Mouse (Mus musculus) lung, embryonic 16.5 days (tissue): ENCODE results near the gene Nfatc2ip. TPM values are rescaled to one million over a fixed set of nuclear protein-coding genes. Genes with fewer than 3 reads are reported as not detected.
A peak's percentile ranks its signal among the peaks of the same experiment; 100 is the strongest.
"Not testable (repeated sequence)": the region's sequence is repeated elsewhere in the genome, so short reads cannot be mapped to it uniquely, and the experiment has no call there.

Experiments
- ATAC-seq: fragments of 200-750 bp; cut with Nextera tagmentation; 2 replicates; pipeline ENCODE4 v1.8.0; 2017; ENCODE audit warnings: low read depth, mild to moderate bottlenecking, moderate library complexity
- H3K27ac ChIP-seq: fragments of 300-500 bp; sonication (generic); 2 replicates; pipeline ENCODE4 v1.5.1; 2014; ENCODE audit warnings: mild to moderate bottlenecking, control low read depth, low read length
- H3K27me3 ChIP-seq: fragments of 300-500 bp; sonication (generic); 2 replicates; pipeline ENCODE4 v1.6.1; 2014; ENCODE audit warnings: low read depth, low read length, mixed read lengths; ENCODE audit not compliant: control insufficient read depth, insufficient read depth
- H3K36me3 ChIP-seq: fragments of 300-500 bp; sonication (generic); 2 replicates; pipeline ENCODE4 v1.6.1; 2014; ENCODE audit warnings: low read length; ENCODE audit not compliant: control insufficient read depth, insufficient read depth
- H3K4me1 ChIP-seq: fragments of 300-500 bp; sonication (generic); replicated peaks from 2 replicates; pipeline ENCODE4 v1.6.1; 2014; ENCODE audit warnings: low read length, mixed read lengths; ENCODE audit not compliant: control insufficient read depth, insufficient read depth
- H3K4me2 ChIP-seq: fragments of 300-500 bp; sonication (generic); 2 replicates; pipeline ENCODE4 v1.6.1; 2014; ENCODE audit warnings: low read depth, low read length, control low read depth
- H3K4me3 ChIP-seq: fragments of 300-500 bp; sonication (generic); 2 replicates; pipeline ENCODE4 v1.5.1; 2014; ENCODE audit warnings: mild to moderate bottlenecking, low read length, control low read depth
- H3K9ac ChIP-seq: fragments of 300-500 bp; sonication (generic); 2 replicates; pipeline ENCODE4 v1.6.1; 2014; ENCODE audit warnings: low read length, control low read depth
- H3K9me3 ChIP-seq: fragments of 300-500 bp; sonication (generic); 2 replicates; pipeline ENCODE4 v1.6.1; 2016; ENCODE audit warnings: low read length; ENCODE audit not compliant: control insufficient read depth
- WGBS: fragments of 180-500 bp; shearing (Covaris S2); extraction: QIAGEN DNeasy Blood & Tissue Kit; methylation state at CpG from one replicate; pipeline ENCODE4 v1.1.7; 2014; 5-methylcytosine and 5-hydroxymethylcytosine counted together
- polyA plus RNA-seq: library from polyadenylated mRNA; unstranded; fragments of >200 nt; fragmentation: Nextera tagmentation; extraction: Ambion mirVana; gene quantifications from 2 replicates; pipeline ENCODE4 v1.2.1, GENCODE M21; 2015

The Nfatc2ip gene
- polyA plus RNA-seq, 1 experiment from 2014 or later = 2.4 TPM

GRCm38 (mm10) chr7:126392086-126392884 is 4.3 kb downstream of the Nfatc2ip start:
- H3K4me3 ChIP-seq, H3K27me3 ChIP-seq, H3K9me3 ChIP-seq, H3K27ac ChIP-seq, H3K4me1 ChIP-seq, H3K4me2 ChIP-seq, ATAC-seq, H3K36me3 ChIP-seq, H3K9ac ChIP-seq: not testable (repeated sequence)
- WGBS = 89% methylated on average over 7 of the region's 7 CpGs

- 100% methylated on average over 1 of the region's 1 CpGs for WGBS
- H3K36me3 ChIP-seq = peaks cover 18% of the 10 kb centered on the region
- H3K4me1 ChIP-seq = no peaks in the 10 kb centered on the region
- H3K27me3 ChIP-seq = no peaks in the 10 kb centered on the region
- no peak overlapping the region for H3K9ac ChIP-seq
- no peaks in the 10 kb centered on the region for H3K9me3 ChIP-seq
- H3K27ac ChIP-seq = no peak overlapping the region
- H3K4me3 ChIP-seq = no peak overlapping the region
- no peak overlapping the region for H3K4me2 ChIP-seq
- ATAC-seq = no peak
Measured at GRCm38 (mm10) chr7:126388185-126388584, 8.4 kb downstream of the Nfatc2ip start.

- no peak for ATAC-seq
- no peak overlapping the region for H3K27ac ChIP-seq
- no peaks in the 10 kb centered on the region for H3K9me3 ChIP-seq
- peaks cover 10% of the 10 kb centered on the region for H3K36me3 ChIP-seq
- no peaks in the 10 kb centered on the region for H3K27me3 ChIP-seq
- no peak overlapping the region for H3K9ac ChIP-seq
- no peak overlapping the region for H3K4me2 ChIP-seq
- no peaks in the 10 kb centered on the region for H3K4me1 ChIP-seq
- WGBS = 81% methylated on average over 5 of the region's 5 CpGs
- no peak overlapping the region for H3K4me3 ChIP-seq
Measured at GRCm38 (mm10) chr7:126383565-126383964, 13.0 kb downstream of the Nfatc2ip start.

GRCm38 (mm10) chr7:126377278-126378158 is 19.0 kb downstream of the Nfatc2ip start, which contains the start of gene Spns1:
Gene Spns1 (minus strand): TSS chr7:126377450.
- Histone ChIP-seq H3K27ac (peak within 1 kb of the TSS; percentile 50), H3K27me3 (no peaks in the 10 kb centered on the region), H3K36me3 (no peaks in the 10 kb centered on the region), H3K9ac (peak within 1 kb of the TSS; percentile 89), H3K4me2 (peak within 1 kb of the TSS; percentile 94), H3K4me1 (peaks cover 17% of the 10 kb centered on the region), H3K9me3 (no peaks in the 10 kb centered on the region), H3K4me3 (peak within 1 kb of the TSS; percentile 93)
- ATAC-seq = peak; percentile 99
- under 1% methylated on average over 33 of the region's 33 CpGs for WGBS

- peak; percentile 55 for ATAC-seq
- Histone ChIP-seq H3K9me3 (no peaks in the 10 kb centered on the region), H3K9ac (peak overlapping the region; percentile 89), H3K4me1 (peaks cover 17% of the 10 kb centered on the region), H3K27me3 (no peaks in the 10 kb centered on the region), H3K4me3 (peak overlapping the region; percentile 93), H3K4me2 (peak overlapping the region; percentile 94), H3K27ac (peak overlapping the region; percentile 36; the same call in 1 of the 2 replicates), H3K36me3 (no peaks in the 10 kb centered on the region)
- 0% methylated on average over 27 of the region's 27 CpGs for WGBS
Measured at GRCm38 (mm10) chr7:126376903-126377277, 19.6 kb downstream of the Nfatc2ip start.

GRCm38 (mm10) chr7:126375012-126375411 is 21.5 kb downstream of the Nfatc2ip start:
- Histone ChIP-seq H3K9ac (no peak overlapping the region), H3K4me1 (peaks cover 17% of the 10 kb centered on the region), H3K27ac (no peak overlapping the region), H3K36me3 (peaks cover 8% of the 10 kb centered on the region; the same call in 1 of the 2 replicates), H3K4me2 (no peak overlapping the region), H3K27me3 (no peaks in the 10 kb centered on the region), H3K4me3 (no peak overlapping the region), H3K9me3 (no peaks in the 10 kb centered on the region)
- 70% methylated on average over 5 of the region's 5 CpGs for WGBS
- no peak for ATAC-seq

GRCm38 (mm10) chr7:126374526-126374925 is 22.0 kb downstream of the Nfatc2ip start:
- Histone ChIP-seq H3K36me3 (peaks cover 9% of the 10 kb centered on the region; the same call in 1 of the 2 replicates), H3K27ac (no peak overlapping the region), H3K4me1 (peaks cover 17% of the 10 kb centered on the region), H3K9me3 (no peaks in the 10 kb centered on the region), H3K27me3 (no peaks in the 10 kb centered on the region), H3K4me3 (no peak overlapping the region), H3K9ac (no peak overlapping the region), H3K4me2 (no peak overlapping the region)
- 69% methylated on average over 6 of the region's 6 CpGs for WGBS
- ATAC-seq = no peak

GRCm38 (mm10) chr7:126373007-126373406 is 23.5 kb downstream of the Nfatc2ip start:
- no peak overlapping the region for H3K4me3 ChIP-seq
- 80% methylated on average over 9 of the region's 9 CpGs for WGBS
- no peaks in the 10 kb centered on the region for H3K27me3 ChIP-seq
- H3K4me2 ChIP-seq = no peak overlapping the region
- no peak for ATAC-seq
- H3K4me1 ChIP-seq = peaks cover 12% of the 10 kb centered on the region
- no peak overlapping the region for H3K9ac ChIP-seq
- H3K9me3 ChIP-seq = no peaks in the 10 kb centered on the region
- H3K36me3 ChIP-seq = peaks cover 9% of the 10 kb centered on the region; the same call in 1 of the 2 replicates
- H3K27ac ChIP-seq = no peak overlapping the region

- peaks cover 9% of the 10 kb centered on the region; the same call in 1 of the 2 replicates for H3K36me3 ChIP-seq
- H3K27ac ChIP-seq = no peak within 1 kb of the TSS
- WGBS = 58% methylated on average over 12 of the region's 13 CpGs
- H3K4me2 ChIP-seq = no peak within 1 kb of the TSS
- no peak within 1 kb of the TSS for H3K4me3 ChIP-seq
- no peaks in the 10 kb centered on the region for H3K27me3 ChIP-seq
- no peaks in the 10 kb centered on the region for H3K4me1 ChIP-seq
- no peak within 1 kb of the TSS for H3K9ac ChIP-seq
- peak; percentile 49; the same call in 1 of the 2 replicates for ATAC-seq
- H3K9me3 ChIP-seq = no peaks in the 10 kb centered on the region
Measured at GRCm38 (mm10) chr7:126369393-126369792, 27.1 kb downstream of the Nfatc2ip start, which contains the start of gene Lat. Gene Lat (minus strand): TSS chr7:126369570.
